Mouse (Mus musculus): ENCODE measurements at regions not wholly inside any gene's neighbourhood (a gene's known extent, or its start where the extent isn't known, plus 50 kb on each side); places are given as distances from the start of the nearest gene placed in this dataset.

DNA sequence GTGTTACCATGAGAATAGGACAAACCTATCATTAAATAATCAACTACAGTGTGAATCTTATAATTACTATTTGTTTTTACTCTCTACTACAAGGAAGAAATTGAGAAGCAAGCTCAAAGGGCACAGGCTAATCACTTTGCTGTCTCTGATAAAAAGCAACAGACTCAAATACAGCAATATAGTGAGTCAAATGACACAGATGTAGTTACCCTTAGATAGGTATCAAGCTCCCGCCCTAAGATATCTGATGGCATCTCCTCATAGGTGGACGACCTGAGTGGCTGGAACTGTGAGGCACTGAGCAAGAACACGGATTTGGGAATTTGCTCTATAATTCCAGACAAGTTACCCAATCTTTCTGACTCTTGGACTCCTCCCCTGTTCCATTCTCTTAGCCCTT is 379.7 kb upstream of the Klf12 start:
- Histone ChIP-seq H3K4me1 (ENCODE audit: control insufficient read depth, insufficient read depth, insufficient read length) (no peaks in the 10 kb centered on the region), H3K36me3 (ENCODE audit: control insufficient read depth, insufficient read depth, low read length) (no peaks in the 10 kb centered on the region), H3K27me3 (ENCODE audit: control insufficient read depth, insufficient read depth, low read length) (no peaks in the 10 kb centered on the region), H3K27ac (ENCODE audit: insufficient read depth, low read length) (no peak overlapping the region), H3K4me3 (ENCODE audit: extremely low read depth, insufficient read depth, insufficient read length) (no peak overlapping the region)
- no peak for TF ChIP-seq POLR2A (IDR thresholded peaks at IDR 0.05; ENCODE audit: low read depth, low read length)
- TF ChIP-seq CTCF (IDR thresholded peaks at IDR 0.05; ENCODE audit: extremely low read depth, insufficient read depth, insufficient read length, insufficient replicate concordance), result no peak
- no peak for DNase-seq (ENCODE audit: low read depth in 1 of 2, low spot score in 2 of 2)
- WGBS, result 81% methylated on average over 3 of the region's 3 CpGs

DNA sequence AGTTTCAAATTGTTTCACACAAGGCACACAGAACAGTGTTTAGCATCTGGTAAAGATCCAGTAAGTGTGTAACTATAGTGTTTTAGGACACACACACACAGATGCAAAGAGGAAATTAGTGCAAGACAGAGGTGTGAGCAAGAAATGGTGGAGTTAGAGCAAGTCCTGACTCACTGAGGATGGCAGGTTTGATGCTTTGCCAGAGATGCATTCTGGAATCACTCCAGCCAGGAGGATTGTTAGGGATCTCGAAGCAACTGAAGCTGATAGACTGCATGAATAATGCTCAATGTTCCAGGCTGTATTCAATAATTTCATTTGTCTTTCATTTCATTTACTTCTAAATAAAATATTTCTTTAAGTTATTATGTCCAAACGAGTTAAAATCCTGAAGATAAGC is 357.6 kb upstream of the Klf12 start:
- H3K4me1 ChIP-seq (ENCODE audit: control insufficient read depth, insufficient read depth, insufficient read length), result no peaks in the 10 kb centered on the region
- H3K27ac ChIP-seq (ENCODE audit: insufficient read depth, low read length), result no peak overlapping the region
- H3K27me3 ChIP-seq (ENCODE audit: control insufficient read depth, insufficient read depth, low read length), result no peaks in the 10 kb centered on the region
- TF ChIP-seq POLR2A (IDR thresholded peaks at IDR 0.05; ENCODE audit: low read depth, low read length) (no peak), CTCF (IDR thresholded peaks at IDR 0.05; ENCODE audit: extremely low read depth, insufficient read depth, insufficient read length, insufficient replicate concordance) (no peak)
- H3K36me3 ChIP-seq (ENCODE audit: control insufficient read depth, insufficient read depth, low read length), result no peaks in the 10 kb centered on the region
- 67% methylated on average over 2 of the region's 2 CpGs for WGBS
- no peak for DNase-seq (ENCODE audit: low read depth in 1 of 2, low spot score in 2 of 2)
- no peak overlapping the region for H3K4me3 ChIP-seq (ENCODE audit: extremely low read depth, insufficient read depth, insufficient read length)

DNA sequence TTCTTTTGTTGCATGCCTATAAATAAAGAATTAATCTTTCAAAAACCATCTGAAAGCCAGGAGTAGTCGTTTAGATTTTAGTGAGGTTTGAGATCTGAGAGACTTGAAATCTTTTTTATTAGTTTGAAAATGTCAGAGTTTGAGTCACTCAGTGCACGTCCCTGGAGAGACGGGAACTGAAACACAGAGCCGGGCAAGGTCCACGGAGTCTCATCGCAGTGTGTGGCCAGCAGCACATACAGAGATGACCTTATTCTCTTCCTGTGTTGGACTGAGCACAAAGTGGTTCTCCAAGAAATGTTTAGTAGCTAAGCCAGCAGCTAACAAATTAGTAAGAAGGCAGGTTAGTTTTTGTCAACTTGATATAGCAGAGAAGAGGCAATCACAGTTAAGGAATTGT is 350.0 kb upstream of the Klf12 start:
- no peak for DNase-seq (ENCODE audit: low read depth in 1 of 2, low spot score in 2 of 2)
- Histone ChIP-seq H3K27ac (ENCODE audit: insufficient read depth, low read length) (no peak overlapping the region), H3K27me3 (ENCODE audit: control insufficient read depth, insufficient read depth, low read length) (no peaks in the 10 kb centered on the region), H3K4me3 (ENCODE audit: extremely low read depth, insufficient read depth, insufficient read length) (no peak overlapping the region), H3K36me3 (ENCODE audit: control insufficient read depth, insufficient read depth, low read length) (no peaks in the 10 kb centered on the region), H3K4me1 (ENCODE audit: control insufficient read depth, insufficient read depth, insufficient read length) (no peaks in the 10 kb centered on the region)
- WGBS, result 84% methylated on average over 6 of the region's 6 CpGs
- TF ChIP-seq CTCF (IDR thresholded peaks at IDR 0.05; ENCODE audit: extremely low read depth, insufficient read depth, insufficient read length, insufficient replicate concordance), result no peak
- no peak for TF ChIP-seq POLR2A (IDR thresholded peaks at IDR 0.05; ENCODE audit: low read depth, low read length)

DNA sequence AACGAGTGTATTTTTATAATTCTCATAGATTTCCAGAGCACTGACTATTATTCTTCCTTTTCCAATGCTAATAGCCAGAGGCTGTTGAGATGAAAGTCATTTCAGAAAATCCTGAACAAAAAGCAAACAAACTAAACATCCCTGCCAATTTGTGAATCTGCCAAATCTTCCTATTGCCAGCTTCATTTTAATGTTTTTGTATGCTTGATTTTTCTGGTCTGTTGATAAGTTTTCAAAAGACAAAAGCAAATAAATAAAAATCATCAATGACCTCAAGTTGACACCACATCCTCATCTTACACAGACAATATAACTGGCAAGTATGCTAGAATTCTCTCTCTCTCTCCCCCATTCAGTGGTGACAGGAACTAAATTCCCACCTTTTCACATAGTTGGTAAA is 347.2 kb upstream of the Klf12 start:
- no peak overlapping the region for H3K4me3 ChIP-seq (ENCODE audit: extremely low read depth, insufficient read depth, insufficient read length)
- no peak for DNase-seq (ENCODE audit: low read depth in 1 of 2, low spot score in 2 of 2)
- 73% methylated on average over 1 of the region's 1 CpGs for WGBS
- H3K27ac ChIP-seq (ENCODE audit: insufficient read depth, low read length), result no peak overlapping the region
- H3K27me3 ChIP-seq (ENCODE audit: control insufficient read depth, insufficient read depth, low read length), result no peaks in the 10 kb centered on the region
- TF ChIP-seq CTCF (IDR thresholded peaks at IDR 0.05; ENCODE audit: extremely low read depth, insufficient read depth, insufficient read length, insufficient replicate concordance) (no peak), POLR2A (IDR thresholded peaks at IDR 0.05; ENCODE audit: low read depth, low read length) (no peak)
- no peaks in the 10 kb centered on the region for H3K36me3 ChIP-seq (ENCODE audit: control insufficient read depth, insufficient read depth, low read length)
- H3K4me1 ChIP-seq (ENCODE audit: control insufficient read depth, insufficient read depth, insufficient read length), result no peaks in the 10 kb centered on the region

DNA sequence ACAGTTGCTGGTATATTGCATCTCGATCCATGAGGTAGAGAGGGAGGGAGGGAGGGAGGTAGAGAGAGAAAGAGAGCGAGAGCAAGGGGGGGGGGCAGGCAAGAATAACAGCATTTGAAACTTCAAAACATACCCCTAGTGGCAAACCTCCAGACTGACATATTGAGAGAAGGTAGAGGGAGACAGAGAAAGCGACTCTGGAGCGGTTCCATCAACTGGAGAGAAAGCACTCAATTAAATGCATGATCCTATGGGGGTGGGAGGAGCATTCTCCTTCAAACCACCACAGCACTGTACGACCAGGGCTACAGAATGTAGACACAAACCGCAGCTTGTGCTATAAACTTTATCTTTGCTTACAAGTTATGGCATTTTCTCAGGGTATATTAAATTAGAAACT is 345.7 kb upstream of the Klf12 start:
- no peaks in the 10 kb centered on the region for H3K4me1 ChIP-seq (ENCODE audit: control insufficient read depth, insufficient read depth, insufficient read length)
- H3K27ac ChIP-seq (ENCODE audit: insufficient read depth, low read length), result no peak overlapping the region
- H3K27me3 ChIP-seq (ENCODE audit: control insufficient read depth, insufficient read depth, low read length), result no peaks in the 10 kb centered on the region
- no peak for DNase-seq (ENCODE audit: low read depth in 1 of 2, low spot score in 2 of 2)
- TF ChIP-seq POLR2A (IDR thresholded peaks at IDR 0.05; ENCODE audit: low read depth, low read length), result no peak
- no peak for TF ChIP-seq CTCF (IDR thresholded peaks at IDR 0.05; ENCODE audit: extremely low read depth, insufficient read depth, insufficient read length, insufficient replicate concordance)
- H3K36me3 ChIP-seq (ENCODE audit: control insufficient read depth, insufficient read depth, low read length), result no peaks in the 10 kb centered on the region
- 79% methylated on average over 6 of the region's 6 CpGs for WGBS
- no peak overlapping the region for H3K4me3 ChIP-seq (ENCODE audit: extremely low read depth, insufficient read depth, insufficient read length)

DNA sequence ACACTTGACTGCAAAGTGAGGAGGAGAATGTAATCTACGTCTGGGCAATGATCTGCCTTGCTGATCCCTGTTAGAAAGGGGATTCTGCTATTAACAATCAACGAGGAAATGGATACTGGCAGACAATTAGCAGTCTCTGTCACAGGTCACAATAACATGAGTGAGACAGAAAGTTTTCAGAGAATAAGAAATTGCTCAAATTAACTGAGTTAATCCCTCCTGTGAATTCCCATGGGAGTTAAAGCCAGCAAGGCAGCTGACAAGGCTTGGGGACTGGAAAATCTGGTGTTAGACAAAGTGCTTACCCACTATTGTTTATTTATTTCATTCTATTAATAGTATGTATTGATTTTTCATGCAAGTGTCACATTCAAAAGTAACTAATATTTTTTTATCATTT is 343.0 kb upstream of the Klf12 start:
- Histone ChIP-seq H3K27ac (ENCODE audit: insufficient read depth, low read length) (no peak overlapping the region), H3K27me3 (ENCODE audit: control insufficient read depth, insufficient read depth, low read length) (no peaks in the 10 kb centered on the region), H3K36me3 (ENCODE audit: control insufficient read depth, insufficient read depth, low read length) (no peaks in the 10 kb centered on the region), H3K4me1 (ENCODE audit: control insufficient read depth, insufficient read depth, insufficient read length) (no peaks in the 10 kb centered on the region), H3K4me3 (ENCODE audit: extremely low read depth, insufficient read depth, insufficient read length) (no peak overlapping the region)
- DNase-seq (ENCODE audit: low read depth in 1 of 2, low spot score in 2 of 2), result no peak
- TF ChIP-seq POLR2A (IDR thresholded peaks at IDR 0.05; ENCODE audit: low read depth, low read length) (no peak), CTCF (IDR thresholded peaks at IDR 0.05; ENCODE audit: extremely low read depth, insufficient read depth, insufficient read length, insufficient replicate concordance) (no peak)
- 78% methylated on average over 2 of the region's 2 CpGs for WGBS

DNA sequence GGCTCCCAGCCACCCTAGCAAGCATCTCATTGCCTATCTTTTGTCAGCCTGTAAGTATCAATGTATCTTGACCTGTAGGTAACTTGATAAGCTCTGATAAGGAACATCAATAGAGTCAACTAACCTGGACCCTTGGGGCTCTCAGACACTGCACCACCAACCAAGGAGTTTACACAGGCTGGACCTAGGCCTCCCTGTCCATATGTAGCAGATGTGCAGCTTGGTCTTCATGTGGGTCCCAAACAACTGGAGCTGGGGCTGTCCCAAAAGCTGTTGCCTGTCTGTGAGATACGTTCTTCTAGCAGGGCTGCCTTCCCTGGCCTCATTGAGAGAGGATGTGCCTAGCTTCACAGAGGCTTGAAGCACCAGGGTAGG is 335.2 kb upstream of the Klf12 start:
- DNase-seq (ENCODE audit: low read depth in 1 of 2, low spot score in 2 of 2), result no peak
- no peaks in the 10 kb centered on the region for H3K27me3 ChIP-seq (ENCODE audit: control insufficient read depth, insufficient read depth, low read length)
- H3K27ac ChIP-seq (ENCODE audit: insufficient read depth, low read length), result no peak overlapping the region
- no peaks in the 10 kb centered on the region for H3K36me3 ChIP-seq (ENCODE audit: control insufficient read depth, insufficient read depth, low read length)
- no peaks in the 10 kb centered on the region for H3K4me1 ChIP-seq (ENCODE audit: control insufficient read depth, insufficient read depth, insufficient read length)
- H3K4me3 ChIP-seq (ENCODE audit: extremely low read depth, insufficient read depth, insufficient read length), result no peak overlapping the region
- TF ChIP-seq CTCF (IDR thresholded peaks at IDR 0.05; ENCODE audit: extremely low read depth, insufficient read depth, insufficient read length, insufficient replicate concordance), result no peak
- no peak for TF ChIP-seq POLR2A (IDR thresholded peaks at IDR 0.05; ENCODE audit: low read depth, low read length)
- 73% methylated on average over 1 of the region's 1 CpGs for WGBS

Measured in spleen, adult 2 months (tissue).